Mouse (Mus musculus) layer of hippocampus, postnatal 10 days (tissue): Measurements from ENCODE around the gene Trnp1. TPM values are rescaled to one million over a fixed set of nuclear protein-coding genes. Genes with fewer than 3 reads are reported as not detected.
A peak's percentile ranks its signal among the peaks of the same experiment; 100 is the strongest.
"Not testable (repeated sequence)": the region's sequence is repeated elsewhere in the genome, so short reads cannot be mapped to it uniquely, and the experiment has no call there.

Experiments
- DNase-seq, 2 experiments: peaks; one replicate each; pipeline ENCODE4 v3.0.0; 2021; ENCODE audit warnings: low spot score in 2 of 2
- long read RNA-seq: library from polyadenylated mRNA; stranded (forward); transcript quantifications from one replicate; pipeline ENCODE4 v2.0.0, GENCODE M21; 2023
- total RNA-seq, 2 experiments: library from RNA; stranded (reverse); gene quantifications; 2 replicates each; pipeline ENCODE4 v1.2.3; 2021

The Trnp1 gene
- total RNA-seq = 100 to 1,000 TPM; 129 to 130 TPM
- long read RNA-seq, transcript Trnp1-201 (3 exons, 687 nt) = minor isoform, 8 of 203 reads
- long read RNA-seq, transcript Trnp1-202 (2 exons, 1,654 nt) = major isoform, 183 of 203 reads
- long read RNA-seq, partial matches to known transcripts = 1 of 203 reads
- long read RNA-seq, other reads (novel, unspliced or antisense) = 11 of 203 reads

DNA sequence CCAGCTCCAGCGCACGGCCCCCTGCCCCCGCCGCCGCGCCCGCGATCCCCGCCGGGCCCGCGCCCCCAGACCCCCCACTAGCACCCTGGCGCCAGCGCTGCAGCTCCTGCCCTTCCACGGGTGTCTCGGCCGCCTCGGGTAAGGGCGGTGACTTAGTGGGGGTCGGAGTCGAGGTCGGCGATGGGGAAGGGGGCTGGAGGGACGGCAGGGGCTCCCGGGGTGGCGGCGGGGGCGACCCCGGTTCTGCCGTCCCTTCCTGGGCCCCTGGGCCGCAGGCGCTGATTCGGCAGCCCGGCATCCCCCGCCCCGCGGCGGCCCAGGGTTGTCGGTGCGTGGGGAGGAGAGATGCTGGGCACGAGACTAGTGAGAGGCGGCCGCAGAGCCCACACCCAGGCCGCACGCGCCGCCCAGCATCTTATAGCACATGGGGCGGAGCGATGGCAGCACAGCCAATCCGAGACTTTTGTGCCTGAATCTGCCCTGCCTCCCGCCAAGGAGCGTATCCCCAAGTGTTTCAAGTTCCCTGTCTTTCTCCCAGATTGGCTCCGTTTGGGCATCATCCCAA lies at the start of gene Trnp1:
Gene Trnp1 (minus strand): TSS at position 391 of the 565 bp plus-strand sequence.
- peak; percentile 69 to 82 for DNase-seq

DNA sequence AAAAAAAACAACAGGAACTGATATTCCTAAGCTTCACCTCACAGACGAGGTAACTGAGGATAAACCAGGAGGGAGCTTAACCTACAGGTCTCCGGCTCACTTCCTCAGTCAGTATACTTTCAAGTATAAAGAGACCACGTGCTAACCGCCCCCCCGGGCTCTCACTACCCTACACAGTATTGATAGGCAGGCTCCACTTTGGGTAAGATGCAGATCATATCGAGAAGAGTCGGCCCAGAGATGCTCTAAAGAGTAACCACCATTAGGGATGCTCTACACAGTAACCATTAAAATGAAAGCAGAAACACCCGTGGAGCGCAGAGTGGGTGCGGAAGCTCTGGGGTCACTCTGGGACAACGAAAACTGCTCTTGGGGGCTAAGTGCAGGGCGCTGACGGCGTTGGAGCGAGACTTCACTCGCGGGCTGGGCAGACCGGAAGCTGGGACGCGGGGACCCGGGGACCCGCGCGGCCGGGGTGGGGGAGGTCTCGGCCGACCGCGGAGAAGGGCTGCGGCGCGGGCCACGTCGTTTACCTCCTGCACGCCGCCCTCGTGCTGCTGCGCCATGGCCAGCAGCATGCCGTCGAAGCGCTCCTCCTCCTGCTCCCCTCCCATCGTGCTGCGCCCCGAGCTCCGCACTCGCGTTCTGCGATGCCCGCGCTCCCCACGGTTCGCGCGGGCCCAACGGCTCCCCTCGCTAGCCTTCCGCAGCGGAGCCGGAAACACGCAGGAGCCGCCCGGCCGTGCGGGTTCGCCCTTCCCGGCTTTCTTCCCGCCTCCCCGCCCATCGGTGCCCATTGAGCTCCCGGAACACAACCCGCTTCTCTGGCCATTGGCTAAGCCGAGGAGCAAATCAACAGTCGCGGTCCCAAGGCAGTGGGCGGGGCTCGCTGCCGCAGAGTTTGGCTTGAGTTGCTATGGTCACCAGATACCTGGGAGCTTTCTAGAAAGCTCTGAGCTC lies 47.2 kb upstream of the Trnp1 start, which contains the start of gene Nudc:
Gene Nudc (minus strand): TSS at position 725 of the 960 bp plus-strand sequence.
- DNase-seq = peak; percentile 93 to 96

DNA sequence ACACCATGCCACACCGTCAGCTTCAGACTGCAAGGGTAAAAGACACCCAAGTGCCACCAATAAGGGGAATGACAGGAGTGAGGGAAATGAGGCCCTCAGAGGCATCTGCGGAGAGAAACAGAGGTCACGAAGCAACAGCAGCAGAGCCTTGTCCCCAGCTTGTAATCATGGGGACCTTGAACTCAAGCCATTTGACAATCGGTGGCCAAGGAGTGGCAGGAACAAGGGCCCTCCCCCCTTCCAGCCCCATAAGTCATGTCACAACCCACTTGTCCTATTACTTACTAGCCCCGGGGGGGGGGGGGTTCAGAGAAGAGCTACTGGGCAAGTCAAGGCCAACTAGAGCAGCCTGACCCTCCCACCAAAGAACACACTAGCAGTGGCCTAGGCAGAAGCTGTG lies 38.3 kb upstream of the Trnp1 start:
- DNase-seq = no peak

DNA sequence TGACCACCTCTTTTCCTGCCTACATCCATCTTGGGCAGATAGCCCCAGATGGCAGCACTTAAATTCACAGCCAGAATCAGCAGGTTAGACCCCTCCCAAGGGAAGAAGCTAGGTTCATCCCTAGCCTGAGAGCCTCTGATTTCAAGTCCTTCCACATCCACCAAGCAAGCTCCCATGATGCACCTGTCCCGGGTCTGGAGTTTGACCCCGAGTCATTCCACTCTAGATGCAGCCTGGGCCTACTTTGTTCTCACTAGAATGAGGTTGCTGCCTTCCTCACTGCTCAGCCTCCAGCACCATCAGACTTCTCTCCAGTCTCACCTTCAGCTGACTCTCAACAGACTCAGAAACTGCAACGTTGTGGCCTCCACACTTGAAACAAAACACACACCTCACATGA lies 37.7 kb upstream of the Trnp1 start:
- DNase-seq = no peak

DNA sequence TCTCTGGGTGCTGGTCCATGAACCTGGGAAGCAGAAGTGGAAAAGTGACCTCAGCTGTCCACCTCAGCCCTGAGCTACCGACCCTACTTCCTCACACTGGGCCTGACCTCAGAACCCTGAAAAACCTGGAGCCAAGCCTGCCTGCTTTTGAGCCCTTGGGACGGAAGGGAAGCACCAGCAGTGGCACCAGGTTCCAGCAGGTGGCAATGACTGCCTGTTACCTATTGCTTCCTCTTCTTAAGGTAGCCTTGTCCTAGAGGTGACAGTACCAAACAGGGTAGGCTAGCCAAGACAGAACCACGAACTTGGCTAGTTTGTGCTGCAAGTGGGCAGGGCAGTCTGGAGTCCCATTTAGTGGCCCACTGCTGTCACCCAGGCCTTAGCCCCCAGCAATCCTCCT lies 34.4 kb upstream of the Trnp1 start:
- DNase-seq = no peak

DNA sequence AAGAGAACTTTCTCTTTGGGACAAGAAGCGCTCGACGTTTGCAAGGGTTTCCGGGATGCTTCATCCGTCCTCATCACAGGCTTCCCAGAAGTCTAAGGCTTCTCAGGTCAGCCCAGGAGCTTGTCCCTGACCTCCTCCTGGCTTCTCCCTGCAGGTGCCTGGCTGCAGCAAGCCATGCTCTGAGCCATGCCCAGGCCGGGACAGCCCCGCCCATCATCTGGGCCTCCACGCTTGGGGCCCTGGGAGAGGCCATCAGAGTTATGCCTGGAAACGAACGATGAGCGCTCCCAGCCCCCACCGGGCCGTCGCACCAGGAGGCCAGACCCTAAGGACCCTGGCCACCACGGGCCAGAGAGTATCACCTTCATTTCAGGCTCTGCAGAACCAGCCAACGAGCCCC lies 29.4 kb upstream of the Trnp1 start:
- DNase-seq = no peak

DNA sequence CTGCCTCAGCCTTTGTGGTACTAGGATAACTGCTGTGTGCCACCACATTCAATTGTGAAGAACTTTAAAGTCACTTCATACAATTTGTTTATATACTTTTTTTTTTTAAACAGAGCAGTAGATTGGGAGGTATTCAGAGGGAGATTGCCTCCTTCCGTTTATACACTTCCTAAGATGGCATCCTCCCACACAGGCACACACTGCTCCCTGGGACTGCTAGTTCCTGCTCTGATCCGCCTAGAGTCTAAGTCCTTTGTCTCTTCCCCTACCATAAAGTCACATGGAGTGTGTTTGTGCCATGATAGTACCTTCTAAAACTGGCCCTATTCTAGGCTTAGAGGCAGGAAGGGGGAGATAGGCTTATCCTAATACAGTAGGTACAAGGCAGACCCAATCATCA lies 23.2 kb upstream of the Trnp1 start:
- no peak for DNase-seq

DNA sequence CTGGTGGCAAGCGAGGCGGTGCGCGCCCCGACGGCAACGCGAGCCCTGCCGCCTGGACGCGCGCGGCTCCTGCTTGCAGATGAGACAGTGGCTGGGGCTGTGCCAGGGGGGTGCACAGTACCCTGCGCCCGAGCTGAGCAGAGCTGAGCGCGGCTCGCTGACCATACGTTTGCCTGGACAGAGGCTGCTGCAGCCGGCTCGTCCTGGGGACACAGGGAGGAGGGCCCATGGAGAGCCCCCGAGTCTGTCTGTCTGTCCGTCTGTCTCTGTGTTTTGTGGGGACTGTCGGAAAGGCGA lies 21.0 kb upstream of the Trnp1 start:
- no peak for DNase-seq

DNA sequence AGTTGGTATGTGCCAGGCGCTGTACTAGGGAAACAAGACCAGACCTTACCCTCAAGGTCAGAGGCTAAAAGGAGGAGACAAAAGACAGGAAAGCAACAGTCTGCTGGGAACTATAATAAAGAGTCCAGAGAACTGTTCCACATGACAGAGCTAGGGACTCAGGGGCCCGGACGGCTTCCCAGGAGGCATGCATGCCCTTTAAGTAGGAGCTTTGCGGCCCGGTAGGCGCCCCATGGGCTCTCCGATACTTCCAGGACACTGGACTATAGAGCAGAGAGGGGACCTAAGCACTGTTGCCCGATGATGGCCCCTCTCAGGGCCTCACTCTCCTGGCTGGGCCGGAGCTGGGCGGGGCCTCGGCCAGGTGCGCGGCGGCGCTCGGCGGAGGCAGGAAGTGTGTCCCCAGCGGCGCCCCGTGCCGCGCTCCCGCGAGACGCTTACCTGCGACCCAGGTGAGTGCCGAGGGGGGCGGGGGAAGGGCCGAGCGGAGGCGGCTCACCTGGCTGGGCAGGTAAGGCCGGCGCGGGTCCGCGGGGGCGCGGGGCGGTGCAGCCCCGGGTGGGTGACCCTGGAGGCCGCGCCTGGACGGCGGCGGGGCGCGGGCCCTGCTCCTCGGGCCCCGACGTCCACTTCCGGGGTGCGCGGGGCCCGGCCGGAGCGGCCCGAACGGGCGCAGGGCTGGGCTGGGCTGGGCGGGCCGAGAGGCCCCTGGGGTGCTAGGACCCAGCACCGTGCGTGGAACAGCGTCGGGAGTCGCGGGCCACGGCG lies 20.4 kb upstream of the Trnp1 start, which contains the start of gene Kdf1:
Gene Kdf1 (plus strand): TSS at position 363 of the 768 bp plus-strand sequence.
- no peak for DNase-seq

DNA sequence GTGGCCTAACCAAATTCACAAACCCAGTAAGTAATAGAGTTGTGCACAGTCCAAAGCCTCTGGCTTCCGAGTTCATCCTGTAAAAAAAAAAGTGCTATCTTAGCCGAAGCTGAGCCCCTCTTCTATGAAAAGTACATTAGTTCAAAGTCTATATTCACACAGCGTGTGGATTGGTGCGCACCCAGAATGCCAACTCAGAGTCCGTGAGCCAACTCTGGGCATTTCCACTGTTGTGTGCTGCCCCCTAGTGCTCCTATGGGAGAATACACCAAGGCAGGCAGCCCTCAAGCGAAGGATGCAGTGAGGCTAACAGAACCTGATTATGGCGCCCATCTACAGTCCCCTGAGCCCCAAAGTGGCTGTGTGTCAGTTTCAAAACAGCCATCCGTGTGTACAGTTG lies 14.6 kb upstream of the Trnp1 start:
- DNase-seq = peak; percentile 86 to 89

DNA sequence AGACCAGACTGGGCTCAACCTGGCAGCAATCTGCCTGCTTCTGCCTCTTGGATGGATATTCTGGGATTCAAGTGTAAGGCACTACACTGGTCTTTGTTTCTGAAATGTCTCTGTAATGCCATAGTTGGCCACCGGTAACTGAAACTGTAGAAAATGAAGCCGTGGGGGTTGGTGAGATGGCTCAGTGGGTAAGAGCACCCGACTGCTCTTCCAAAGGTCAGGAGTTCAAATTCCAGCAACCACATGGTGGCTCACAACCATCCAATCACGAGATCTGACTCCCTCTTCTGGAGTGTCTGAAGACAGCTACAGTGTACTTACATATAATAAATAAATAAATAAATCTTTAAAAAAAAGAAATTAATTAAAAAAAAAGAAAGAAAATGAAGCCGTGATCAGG lies 14.2 kb upstream of the Trnp1 start:
- DNase-seq = not testable (repeated sequence)

DNA sequence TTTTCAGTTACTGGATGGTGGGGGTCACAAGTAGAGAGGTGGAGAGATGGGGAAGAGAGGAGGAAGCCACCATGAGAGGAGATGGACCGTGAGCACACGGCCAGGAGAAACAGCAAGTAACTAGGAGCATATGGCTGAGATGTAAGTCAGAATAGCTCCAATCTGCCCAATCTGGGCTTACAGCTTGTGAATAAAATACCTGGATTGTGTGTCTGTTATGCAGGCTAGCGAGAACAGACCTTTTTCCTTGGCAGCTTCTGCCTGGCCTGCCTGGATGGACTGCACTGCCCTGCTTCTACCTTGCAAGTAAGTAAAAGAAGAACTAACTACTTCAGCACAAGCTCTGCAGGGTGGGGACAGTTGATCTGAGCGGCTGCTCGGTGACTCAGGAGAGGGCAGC lies 12.7 kb upstream of the Trnp1 start:
- DNase-seq = no peak

DNA sequence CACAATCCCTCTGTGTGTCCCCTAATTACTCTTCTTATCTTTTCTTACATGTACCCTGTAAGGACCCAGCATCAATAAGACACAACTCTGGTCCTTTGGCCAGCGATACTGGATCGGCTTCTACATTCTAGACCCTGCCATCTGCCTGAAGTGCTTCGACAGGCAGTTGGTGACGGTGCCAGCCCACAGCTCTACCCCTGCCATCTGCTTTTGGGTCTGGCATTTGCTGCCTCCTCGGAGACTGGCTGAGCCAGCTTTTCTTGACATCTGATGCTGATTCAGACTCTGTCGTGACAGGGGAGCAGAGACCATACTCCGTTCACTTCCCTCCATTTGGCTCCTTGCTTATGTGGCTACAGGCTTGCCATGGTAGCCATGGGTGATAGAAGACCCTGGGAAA lies 10.6 kb upstream of the Trnp1 start:
- DNase-seq = peak; percentile 49 to 60

DNA sequence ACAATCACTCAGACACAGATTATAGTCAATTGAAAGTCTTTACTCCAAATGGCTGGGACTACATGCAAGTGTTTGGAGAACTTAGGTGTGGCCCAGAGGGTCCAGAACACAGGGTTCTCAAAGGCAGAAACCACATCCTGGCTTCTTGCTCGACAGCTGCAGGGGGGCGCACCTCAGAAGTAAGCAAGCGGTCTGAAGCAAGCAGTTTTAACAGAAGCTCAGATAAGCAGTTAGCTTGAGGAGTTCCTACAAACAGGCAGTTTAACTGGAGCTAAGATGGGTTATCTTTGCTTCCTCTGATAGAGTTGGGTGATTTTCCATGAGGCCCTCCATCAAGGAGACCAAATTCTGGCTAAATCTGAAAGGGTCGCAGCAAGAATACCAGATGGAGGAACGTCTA lies 8.2 kb upstream of the Trnp1 start:
- no peak for DNase-seq

DNA sequence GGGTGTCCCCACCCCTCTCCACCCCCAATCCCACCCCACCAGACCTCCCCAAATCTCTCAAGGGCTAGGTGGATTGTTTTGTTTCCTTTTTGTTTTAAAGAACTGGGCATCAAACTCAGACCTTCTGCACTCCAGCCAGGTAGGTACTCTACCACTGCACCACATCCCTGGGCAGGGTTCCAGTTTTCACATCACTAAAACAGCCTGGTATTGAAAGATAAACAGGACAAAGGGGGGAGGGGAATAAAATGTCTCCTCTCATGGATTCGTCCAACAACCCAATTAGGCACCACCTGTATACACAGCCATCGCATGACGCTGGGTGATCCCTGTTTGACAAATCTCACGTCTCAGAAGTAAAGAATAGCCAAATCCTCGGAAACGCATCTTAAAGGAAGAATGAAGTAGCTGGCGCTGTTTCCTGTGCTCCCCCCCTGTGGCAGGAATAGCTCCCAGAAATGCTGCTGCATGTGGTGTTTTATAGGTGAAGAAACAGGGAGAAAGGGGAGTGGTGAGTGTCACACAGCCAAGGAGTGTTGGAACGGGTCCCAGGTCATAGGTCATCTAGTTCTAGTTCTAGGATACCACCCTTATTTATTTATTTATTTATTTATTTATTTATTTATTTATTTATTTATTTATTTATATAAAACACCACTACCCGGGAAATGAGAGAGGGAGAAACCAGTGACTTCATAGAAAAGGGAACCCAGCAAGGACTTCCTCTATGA lies 6.6 kb upstream of the Trnp1 start:
- DNase-seq = no peak

DNA sequence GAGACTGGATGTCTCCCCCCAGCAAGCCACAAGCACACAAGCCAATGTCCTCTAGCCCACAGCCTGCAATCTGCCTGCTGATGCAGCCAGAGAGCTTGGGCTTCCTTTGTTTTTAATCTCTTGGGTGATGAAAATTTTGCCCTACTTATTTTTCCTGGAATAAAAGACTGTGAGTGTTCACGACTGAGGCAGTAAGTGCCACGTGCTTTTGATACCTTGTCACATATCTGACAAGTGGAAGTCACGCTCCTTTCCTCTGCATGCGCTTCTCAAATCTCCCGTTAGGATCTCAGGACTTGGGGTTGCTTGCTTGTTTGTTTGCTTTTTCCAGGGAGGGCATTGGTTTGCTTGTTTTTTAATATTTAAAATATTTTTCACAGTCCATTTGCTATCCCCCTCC lies 6.0 kb upstream of the Trnp1 start:
- DNase-seq = no peak

DNA sequence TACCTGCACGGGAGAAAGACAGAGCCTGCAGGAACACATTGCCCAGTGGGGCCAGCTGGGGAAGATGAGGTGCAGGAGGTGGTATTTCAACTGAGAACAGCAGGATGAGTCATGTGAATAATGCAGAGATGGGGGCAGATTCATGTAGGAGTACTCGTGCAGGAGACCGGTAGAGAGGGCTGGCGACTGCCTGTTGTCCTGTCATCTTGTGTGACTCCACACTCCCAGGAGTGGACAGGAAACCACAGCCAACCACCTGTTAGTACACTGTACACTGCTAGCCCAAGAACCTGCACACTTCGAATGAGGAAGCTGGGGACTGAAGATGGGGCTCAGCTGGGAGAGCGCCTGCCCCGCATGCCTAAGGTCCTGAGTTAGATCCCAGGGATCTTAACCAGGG lies 3.2 kb upstream of the Trnp1 start:
- no peak for DNase-seq

DNA sequence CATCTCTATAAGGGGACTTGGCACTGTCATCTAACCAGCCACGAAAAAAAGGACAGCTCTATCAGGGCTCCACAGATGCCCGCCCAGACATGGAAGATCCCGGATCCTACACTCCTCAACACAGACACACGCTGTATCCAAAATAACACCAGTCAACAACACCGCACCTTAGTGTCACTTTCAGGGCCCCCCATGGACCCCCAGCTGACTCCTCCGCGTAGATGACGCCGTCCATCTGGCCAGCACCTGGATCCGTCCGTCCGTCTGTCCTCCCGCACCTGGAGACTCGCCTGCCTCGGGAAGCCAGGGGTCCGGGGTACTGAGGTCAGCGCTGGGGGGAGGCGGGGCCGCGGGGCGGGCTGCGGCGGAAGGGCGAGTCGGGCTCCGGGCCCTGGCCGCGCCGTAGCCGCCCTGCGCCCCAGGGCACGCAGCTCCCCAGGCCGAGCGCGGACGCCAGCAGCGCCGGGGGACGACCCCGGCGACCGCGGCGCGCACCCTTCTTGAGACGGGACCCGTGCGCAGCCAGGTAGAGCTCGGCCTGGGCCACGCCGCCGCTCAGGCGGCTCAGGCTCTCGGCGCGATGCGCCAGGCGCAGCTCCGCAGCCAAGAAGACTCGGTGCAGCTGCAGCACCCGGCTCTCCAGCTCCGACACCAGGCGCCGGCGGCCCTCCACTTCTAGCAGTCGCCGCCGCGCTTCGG lies 740 bp downstream of the Trnp1 start:
- peak; percentile 29 to 51 for DNase-seq

DNA sequence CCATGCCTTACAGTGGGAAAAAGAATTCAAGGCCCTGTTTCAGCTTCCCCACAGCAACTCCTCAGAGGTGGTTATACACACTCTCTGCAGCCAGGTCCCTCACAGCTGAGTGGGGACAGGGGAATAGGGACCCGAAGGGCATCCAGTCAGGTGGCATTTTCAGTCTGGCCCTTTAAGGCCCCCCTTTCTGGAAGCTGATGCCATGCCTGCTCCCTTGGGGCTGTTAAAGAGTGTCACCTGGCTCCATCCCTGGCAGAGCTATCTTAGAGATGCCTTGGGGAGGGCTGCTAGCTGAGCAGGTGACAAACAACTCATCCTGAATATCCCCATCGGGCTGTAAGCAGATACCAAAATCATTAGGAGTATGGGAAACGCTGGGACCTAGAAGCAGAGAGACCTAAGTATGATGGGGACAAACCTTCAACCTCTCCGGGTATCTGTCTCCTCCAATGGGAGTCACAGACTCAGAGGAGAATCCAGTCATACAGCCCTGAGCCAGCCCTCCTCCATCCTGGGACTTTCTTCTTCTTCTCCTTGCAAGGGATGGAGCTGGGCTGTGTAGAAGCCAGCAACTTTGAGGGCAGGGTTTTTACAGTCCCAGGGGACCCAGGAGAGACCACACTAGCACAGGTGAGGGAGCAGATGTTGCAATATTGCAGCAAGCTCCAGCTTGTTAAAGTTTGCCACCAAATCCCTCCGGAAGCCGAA lies 1.5 kb downstream of the Trnp1 start:
- DNase-seq = no peak

DNA sequence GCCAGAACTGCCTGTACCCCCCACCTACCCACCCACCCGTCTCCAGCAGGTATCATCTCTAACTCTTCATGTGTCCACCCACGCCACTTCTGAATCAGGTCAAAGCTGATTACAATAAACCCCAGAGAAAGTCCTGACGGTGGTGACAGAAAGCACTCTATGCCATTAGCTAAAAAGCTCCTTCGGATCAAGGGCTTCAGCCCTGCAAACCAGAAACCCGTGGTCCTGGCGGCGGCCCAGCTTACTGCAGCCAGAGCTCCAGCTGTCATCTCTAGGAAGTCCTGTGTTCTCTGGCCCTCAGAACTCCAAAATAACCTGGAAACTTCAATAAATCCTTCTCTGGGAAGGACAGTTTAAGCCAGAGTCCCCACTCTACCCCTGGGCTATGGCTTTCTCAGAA lies 2.6 kb downstream of the Trnp1 start:
- no peak for DNase-seq
